Mouse (Mus musculus) ovary, postnatal 10 days (tissue): ENCODE measurements at regions not wholly inside any gene's neighbourhood (a gene's known extent, or its start where the extent isn't known, plus 50 kb on each side); places are given as distances from the start of the nearest gene placed in this dataset.
A peak's percentile ranks its signal among the peaks of the same experiment; 100 is the strongest.

Experiments used
- DNase-seq: peaks from one replicate; pipeline ENCODE4 v3.0.0; 2022; ENCODE audit warnings: low spot score

GRCm38 (mm10) chr13:73158016-73158415, 102.3 kb upstream of the Irx4 start:
- DNase-seq = no peak

- no peak for DNase-seq
Measured at GRCm38 (mm10) chr13:73159454-73159853, 100.8 kb upstream of the Irx4 start.

GRCm38 (mm10) chr13:73159865-73160264, 100.4 kb upstream of the Irx4 start:
- no peak for DNase-seq

GRCm38 (mm10) chr13:73160289-73160688, 100.0 kb upstream of the Irx4 start:
- peak; percentile 70 for DNase-seq

GRCm38 (mm10) chr13:73170301-73170700, 90.0 kb upstream of the Irx4 start:
- no peak for DNase-seq

GRCm38 (mm10) chr13:73207931-73208448, 52.3 kb upstream of the Irx4 start:
- DNase-seq = no peak
